Mouse (Mus musculus) thymus, adult 2 months (tissue): Measurements from ENCODE around the gene Shb.

Experiments used
- CTCF ChIP-seq: fragments of 200-500 bp; IDR thresholded peaks from 2 replicates; pipeline ENCODE4 v1.5.1; 2012; ENCODE audit warnings: mild to moderate bottlenecking, control low read depth, low read length, moderate library complexity, borderline replicate concordance; ENCODE audit not compliant: control insufficient read depth, poor library complexity, insufficient read depth; ENCODE audit errors: extremely low read depth
- POLR2A ChIP-seq: fragments of 200-500 bp; IDR thresholded peaks from 2 replicates; pipeline ENCODE4 v1.6.1; 2012; ENCODE audit warnings: mild to moderate bottlenecking, low read length, control low read depth, moderate library complexity; ENCODE audit not compliant: control insufficient read depth, poor library complexity, insufficient read depth; ENCODE audit errors: extremely low read depth

GRCm38 (mm10) chr4:45500381-45500780, 31.9 kb downstream of the Shb start:
- TF ChIP-seq POLR2A: no peak
- TF ChIP-seq CTCF: no peak
